Mouse (Mus musculus) ovary, adult 18-20 months (tissue): ENCODE results near the gene Gm20532.

Experiments
- DNase-seq: peaks from one replicate; pipeline ENCODE4 v3.0.0; 2022; ENCODE audit warnings: low spot score, mixed read lengths

Gene Gm20532

GRCm38 (mm10) chr2:26625419-26625818 lies 39.0 kb downstream of the Gm20532 start:
- DNase-seq: no peak

- no peak for DNase-seq
These were observed 39.6 kb downstream of the Gm20532 start for GRCm38 (mm10) chr2:26626081-26626480.

- peak; percentile 45 for DNase-seq
These were observed 41.7 kb downstream of the Gm20532 start, which contains the start of gene Fam69b for GRCm38 (mm10) chr2:26627921-26628739. Gene Fam69b (plus strand): TSS chr2:26628457.

- no peak for DNase-seq
These were observed 42.5 kb downstream of the Gm20532 start for GRCm38 (mm10) chr2:26628792-26629437.

- no peak for DNase-seq
These were observed 46.3 kb downstream of the Gm20532 start for GRCm38 (mm10) chr2:26632541-26633395.

GRCm38 (mm10) chr2:26633953-26634530 lies 47.6 kb downstream of the Gm20532 start:
- no peak for DNase-seq

- no peak for DNase-seq
These were observed 48.4 kb downstream of the Gm20532 start for GRCm38 (mm10) chr2:26634629-26635488.

- no peak for DNase-seq
These were observed 49.3 kb downstream of the Gm20532 start for GRCm38 (mm10) chr2:26635489-26636324.

- no peak for DNase-seq
These were observed 49.8 kb downstream of the Gm20532 start for GRCm38 (mm10) chr2:26636325-26636635.

GRCm38 (mm10) chr2:26637316-26637932 lies 51.0 kb downstream of the Gm20532 start:
- DNase-seq: no peak

- DNase-seq: no peak
These were observed 51.6 kb downstream of the Gm20532 start for GRCm38 (mm10) chr2:26638039-26638438.

GRCm38 (mm10) chr2:26638572-26638971 lies 52.1 kb downstream of the Gm20532 start:
- no peak for DNase-seq

GRCm38 (mm10) chr2:26639083-26639482 lies 52.6 kb downstream of the Gm20532 start:
- no peak for DNase-seq

GRCm38 (mm10) chr2:26639838-26640830 lies 53.7 kb downstream of the Gm20532 start:
- peak; percentile 85 for DNase-seq

- no peak for DNase-seq
These were observed 54.7 kb downstream of the Gm20532 start for GRCm38 (mm10) chr2:26641006-26641647.

- DNase-seq: no peak
These were observed 57.5 kb downstream of the Gm20532 start for GRCm38 (mm10) chr2:26643942-26644341.

- DNase-seq: peak; percentile 60
These were observed 60.3 kb downstream of the Gm20532 start for GRCm38 (mm10) chr2:26646643-26647293.

GRCm38 (mm10) chr2:26654687-26655086 lies 68.2 kb downstream of the Gm20532 start:
- DNase-seq: no peak
